Mouse (Mus musculus): ENCODE data around the gene Ctdspl. TPM values are rescaled to one million over a fixed set of nuclear protein-coding genes. Genes with fewer than 3 reads are reported as not detected.

Ctdspl gene
- polyA plus RNA-seq, 1 experiment from 2014 or later, result 17.6 TPM

- no peak overlapping the region for H3K27ac ChIP-seq (ENCODE audit: low read length)
- WGBS, result 64% methylated on average over 7 of the region's 7 CpGs
- no peak; the same call in 1 of the 2 replicates for ATAC-seq (ENCODE audit: insufficient read depth, low FRiP score)
- H3K4me1 ChIP-seq (ENCODE audit: control insufficient read depth, insufficient read depth, low read length), result peaks cover 3% of the 10 kb centered on the region; the same call in 1 of the 2 replicates
- H3K27me3 ChIP-seq (ENCODE audit: control insufficient read depth, insufficient read depth, low read length), result no peaks in the 10 kb centered on the region
- H3K4me2 ChIP-seq (ENCODE audit: low read depth, low read length), result no peak overlapping the region
- H3K9me3 ChIP-seq (replicated peaks; ENCODE audit: control insufficient read depth, low read length), result no peaks in the 10 kb centered on the region
- no peak overlapping the region for H3K4me3 ChIP-seq (replicated peaks; ENCODE audit: low read length)
- no peak overlapping the region for H3K9ac ChIP-seq (ENCODE audit: low read length)
- H3K36me3 ChIP-seq (ENCODE audit: control insufficient read depth, insufficient read depth, low read length), result peaks cover 3% of the 10 kb centered on the region; the same call in 1 of the 2 replicates
Observed at GRCm38 (mm10) chr9:119035836-119036235, 109.6 kb downstream of the Ctdspl start.

DNA sequence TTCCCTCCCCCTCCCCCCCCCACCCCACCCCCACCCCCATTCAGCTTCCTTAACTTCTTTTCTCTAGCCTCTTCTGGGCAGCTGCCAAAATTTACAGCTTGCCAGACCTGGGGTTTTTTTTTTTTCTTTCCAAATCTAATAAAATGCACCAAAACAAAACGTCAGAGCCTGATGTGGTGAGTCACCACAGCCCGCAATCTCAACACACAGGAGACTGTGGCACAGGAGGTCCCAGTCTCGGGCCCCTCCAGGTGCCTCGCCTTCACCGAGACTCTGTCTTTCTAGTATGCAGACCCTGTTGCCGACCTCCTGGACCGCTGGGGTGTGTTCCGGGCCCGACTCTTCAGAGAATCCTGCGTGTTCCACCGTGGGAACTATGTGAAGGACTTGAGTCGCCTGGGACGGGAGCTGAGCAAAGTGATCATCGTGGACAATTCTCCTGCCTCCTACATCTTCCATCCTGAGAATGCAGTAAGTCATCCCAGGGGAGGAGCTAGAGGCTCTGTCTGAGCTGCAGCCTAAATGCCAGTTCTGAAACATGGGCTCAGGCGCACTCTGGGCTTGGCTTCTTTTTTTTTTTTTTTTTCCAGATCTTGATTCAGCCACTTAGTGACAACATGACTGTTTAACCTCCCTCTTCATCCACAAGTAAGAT, 111.0 kb downstream of the Ctdspl start:
- ATAC-seq (ENCODE audit: insufficient read depth, low FRiP score), result no peak
- Histone ChIP-seq H3K4me1 (ENCODE audit: control insufficient read depth, insufficient read depth, low read length) (peaks cover 3% of the 10 kb centered on the region; the same call in 1 of the 2 replicates), H3K27ac (ENCODE audit: low read length) (no peak overlapping the region), H3K36me3 (ENCODE audit: control insufficient read depth, insufficient read depth, low read length) (peaks cover 3% of the 10 kb centered on the region; the same call in 1 of the 2 replicates), H3K27me3 (ENCODE audit: control insufficient read depth, insufficient read depth, low read length) (no peaks in the 10 kb centered on the region), H3K9me3 (replicated peaks; ENCODE audit: control insufficient read depth, low read length) (no peaks in the 10 kb centered on the region), H3K4me2 (ENCODE audit: low read depth, low read length) (no peak overlapping the region), H3K9ac (ENCODE audit: low read length) (no peak overlapping the region), H3K4me3 (replicated peaks; ENCODE audit: low read length) (no peak overlapping the region)
- WGBS, result 66% methylated on average over 15 of the region's 15 CpGs

DNA sequence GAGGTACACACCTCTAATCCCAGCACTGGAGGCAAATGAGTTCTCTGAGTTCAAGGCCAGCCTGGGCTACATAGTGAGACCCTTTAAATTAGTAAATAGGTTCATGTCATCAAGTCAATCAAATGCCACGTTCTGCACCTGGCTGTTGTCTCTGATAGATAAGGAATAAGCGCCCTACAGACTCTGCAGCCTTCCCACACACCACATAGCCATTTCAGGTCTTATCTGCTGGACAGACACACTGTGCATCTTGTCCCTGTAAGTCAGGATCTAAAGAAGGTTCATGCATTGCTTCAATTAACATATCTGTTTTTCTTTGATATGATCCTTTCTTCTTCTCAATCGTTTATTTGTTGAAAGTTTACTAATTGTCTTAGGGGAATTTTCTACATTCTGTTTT, 112.3 kb downstream of the Ctdspl start:
- H3K4me2 ChIP-seq (ENCODE audit: low read depth, low read length), result no peak overlapping the region
- no peak overlapping the region for H3K27ac ChIP-seq (ENCODE audit: low read length)
- 85% methylated on average over 3 of the region's 3 CpGs for WGBS
- peaks cover 3% of the 10 kb centered on the region; the same call in 1 of the 2 replicates for H3K4me1 ChIP-seq (ENCODE audit: control insufficient read depth, insufficient read depth, low read length)
- H3K36me3 ChIP-seq (ENCODE audit: control insufficient read depth, insufficient read depth, low read length), result peaks cover 3% of the 10 kb centered on the region; the same call in 1 of the 2 replicates
- no peaks in the 10 kb centered on the region for H3K27me3 ChIP-seq (ENCODE audit: control insufficient read depth, insufficient read depth, low read length)
- H3K9me3 ChIP-seq (replicated peaks; ENCODE audit: control insufficient read depth, low read length), result no peaks in the 10 kb centered on the region
- ATAC-seq (ENCODE audit: insufficient read depth, low FRiP score), result no peak
- no peak overlapping the region for H3K9ac ChIP-seq (ENCODE audit: low read length)
- no peak overlapping the region for H3K4me3 ChIP-seq (replicated peaks; ENCODE audit: low read length)

GRCm38 (mm10) chr9:119040101-119040775, 114.0 kb downstream of the Ctdspl start:
- H3K4me3 ChIP-seq (replicated peaks; ENCODE audit: low read length), result no peak overlapping the region
- H3K27me3 ChIP-seq (ENCODE audit: control insufficient read depth, insufficient read depth, low read length), result no peaks in the 10 kb centered on the region
- no peak overlapping the region for H3K27ac ChIP-seq (ENCODE audit: low read length)
- H3K4me2 ChIP-seq (ENCODE audit: low read depth, low read length), result no peak overlapping the region
- no peak overlapping the region for H3K9ac ChIP-seq (ENCODE audit: low read length)
- peaks cover 3% of the 10 kb centered on the region; the same call in 1 of the 2 replicates for H3K36me3 ChIP-seq (ENCODE audit: control insufficient read depth, insufficient read depth, low read length)
- ATAC-seq (ENCODE audit: insufficient read depth, low FRiP score), result no peak
- no peaks in the 10 kb centered on the region for H3K9me3 ChIP-seq (replicated peaks; ENCODE audit: control insufficient read depth, low read length)
- H3K4me1 ChIP-seq (ENCODE audit: control insufficient read depth, insufficient read depth, low read length), result peaks cover 3% of the 10 kb centered on the region; the same call in 1 of the 2 replicates
- 89% methylated on average over 15 of the region's 15 CpGs for WGBS

DNA sequence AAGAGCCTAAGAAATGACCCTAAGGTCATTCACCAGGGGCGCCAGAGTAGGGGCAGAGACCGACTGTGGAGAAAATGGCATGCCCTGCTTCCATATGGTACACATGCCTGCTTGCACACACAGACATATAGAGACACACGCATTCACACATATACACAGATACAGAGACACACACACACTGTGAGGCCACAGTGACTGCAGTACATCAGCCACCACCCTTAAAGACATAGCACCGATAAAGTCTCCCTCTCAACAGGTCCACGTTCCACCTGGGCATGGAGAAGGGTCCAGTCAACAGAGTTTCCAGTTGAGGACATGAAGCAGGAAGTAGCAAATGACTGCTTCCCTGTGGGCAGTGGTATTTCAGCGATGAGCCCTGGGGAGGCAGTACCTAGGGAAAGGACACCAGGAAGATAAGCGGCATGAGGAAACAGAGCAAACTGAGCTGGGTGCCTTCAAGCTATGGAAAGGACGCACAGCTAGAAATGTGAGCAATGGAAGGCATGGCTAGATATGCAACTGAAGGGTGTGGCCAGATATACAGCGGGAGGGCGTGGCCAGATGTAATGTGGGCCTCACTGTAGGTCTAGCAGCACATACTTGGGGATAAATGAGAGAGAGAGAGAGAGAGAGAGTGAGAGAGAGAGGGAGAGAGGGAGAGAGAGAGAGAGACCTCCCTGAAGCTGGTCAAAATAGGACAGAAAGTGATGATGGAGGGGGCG, 122.1 kb downstream of the Ctdspl start:
- ATAC-seq (ENCODE audit: insufficient read depth, low FRiP score), result no peak
- WGBS, result 61% methylated on average over 11 of the region's 11 CpGs
- peak overlapping the region; percentile 7; the same call in 1 of the 2 replicates for H3K27ac ChIP-seq (ENCODE audit: low read length)
- H3K4me1 ChIP-seq (ENCODE audit: control insufficient read depth, insufficient read depth, low read length), result peaks cover 16% of the 10 kb centered on the region
- H3K9me3 ChIP-seq (replicated peaks; ENCODE audit: control insufficient read depth, low read length), result no peaks in the 10 kb centered on the region
- no peak overlapping the region for H3K4me3 ChIP-seq (replicated peaks; ENCODE audit: low read length)
- no peaks in the 10 kb centered on the region for H3K27me3 ChIP-seq (ENCODE audit: control insufficient read depth, insufficient read depth, low read length)
- H3K36me3 ChIP-seq (ENCODE audit: control insufficient read depth, insufficient read depth, low read length), result no peaks in the 10 kb centered on the region
- H3K9ac ChIP-seq (ENCODE audit: low read length), result no peak overlapping the region
- no peak overlapping the region for H3K4me2 ChIP-seq (ENCODE audit: low read depth, low read length)

DNA sequence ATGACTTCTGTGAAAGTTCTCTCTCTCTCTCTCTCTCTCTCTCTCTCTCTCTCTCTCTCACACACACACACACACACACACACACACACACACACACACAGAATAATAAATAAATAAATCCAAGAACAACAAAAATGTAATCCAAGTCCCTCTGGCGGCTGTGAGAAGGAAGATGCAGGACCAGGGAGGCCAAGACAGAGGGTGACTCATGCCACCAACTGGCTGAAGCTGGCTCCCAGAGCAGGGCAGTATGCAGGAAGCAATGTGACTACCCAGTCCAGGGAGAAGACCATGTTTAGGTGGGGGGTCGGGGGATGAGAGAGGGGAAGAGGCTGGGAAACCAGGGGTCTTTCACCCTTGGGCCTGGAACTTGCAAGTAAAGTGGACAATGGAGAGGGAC, 124.9 kb downstream of the Ctdspl start:
- WGBS, result 67% methylated on average over 2 of the region's 2 CpGs
- Histone ChIP-seq H3K27ac (ENCODE audit: low read length) (no peak overlapping the region), H3K9me3 (replicated peaks; ENCODE audit: control insufficient read depth, low read length) (no peaks in the 10 kb centered on the region)

DNA sequence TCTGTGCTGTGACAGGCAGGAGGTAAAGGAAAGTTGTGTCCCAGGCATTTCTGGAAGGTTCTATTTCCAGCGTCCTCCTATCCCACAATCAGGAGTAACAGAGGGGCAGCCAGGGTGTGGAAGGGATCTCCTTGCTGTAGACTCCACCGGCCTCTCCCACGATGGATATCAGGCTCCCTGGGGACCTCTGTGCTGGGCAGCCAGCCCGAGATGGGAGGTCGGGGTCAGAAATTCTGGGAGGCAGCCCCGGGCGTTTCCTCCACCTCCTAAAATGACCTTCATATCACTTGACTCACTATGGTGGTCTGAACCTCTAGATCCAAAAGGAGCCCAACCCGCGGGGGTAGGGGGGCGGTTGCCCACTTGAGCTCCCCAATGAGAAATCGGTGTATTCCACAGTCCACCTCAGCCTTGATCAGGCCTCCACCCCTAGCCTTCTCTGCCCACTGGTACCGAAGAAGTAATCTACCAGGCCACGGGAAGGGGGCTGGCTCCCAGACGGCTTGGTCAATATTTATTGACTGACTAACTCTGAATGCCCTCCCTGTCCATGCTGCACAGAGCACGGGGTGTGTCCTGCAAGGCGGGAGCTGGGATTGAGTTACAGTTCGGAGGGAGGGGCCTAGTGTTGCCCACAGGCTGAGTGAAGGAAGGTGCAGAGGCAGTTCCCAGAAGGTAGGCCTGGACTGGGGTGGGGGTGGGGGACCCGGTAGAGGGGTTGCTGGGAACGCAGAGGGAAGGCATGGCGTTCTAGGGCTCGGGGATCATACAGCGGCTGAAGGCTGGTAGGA, 126.1 kb downstream of the Ctdspl start, which contains the start of gene Vill:
TSS of gene Vill (plus strand) at position 625 of the 791 bp plus-strand sequence.
- peak; percentile 93 for ATAC-seq (ENCODE audit: insufficient read depth, low FRiP score)
- WGBS, result 12% methylated on average over 22 of the region's 22 CpGs
- H3K9ac ChIP-seq (ENCODE audit: low read length), result peak within 1 kb of the TSS; percentile 73
- H3K4me2 ChIP-seq (ENCODE audit: low read depth, low read length), result peak within 1 kb of the TSS; percentile 56
- H3K27ac ChIP-seq (ENCODE audit: low read length), result peak within 1 kb of the TSS; percentile 75
- peak within 1 kb of the TSS; percentile 56 for H3K4me3 ChIP-seq (replicated peaks; ENCODE audit: low read length)
- no peaks in the 10 kb centered on the region for H3K27me3 ChIP-seq (ENCODE audit: control insufficient read depth, insufficient read depth, low read length)
- no peaks in the 10 kb centered on the region for H3K36me3 ChIP-seq (ENCODE audit: control insufficient read depth, insufficient read depth, low read length)
- no peaks in the 10 kb centered on the region for H3K9me3 ChIP-seq (replicated peaks; ENCODE audit: control insufficient read depth, low read length)
- H3K4me1 ChIP-seq (ENCODE audit: control insufficient read depth, insufficient read depth, low read length), result peaks cover 27% of the 10 kb centered on the region

More for the DNA sequence above, 124.9 kb downstream of the Ctdspl start:
- Histone ChIP-seq H3K9ac (ENCODE audit: low read length) (no peak overlapping the region), H3K4me3 (replicated peaks; ENCODE audit: low read length) (no peak overlapping the region), H3K27me3 (ENCODE audit: control insufficient read depth, insufficient read depth, low read length) (no peaks in the 10 kb centered on the region), H3K4me2 (ENCODE audit: low read depth, low read length) (no peak overlapping the region), H3K4me1 (ENCODE audit: control insufficient read depth, insufficient read depth, low read length) (peaks cover 27% of the 10 kb centered on the region), H3K36me3 (ENCODE audit: control insufficient read depth, insufficient read depth, low read length) (no peaks in the 10 kb centered on the region)
- ATAC-seq (ENCODE audit: insufficient read depth, low FRiP score), result no peak

DNA sequence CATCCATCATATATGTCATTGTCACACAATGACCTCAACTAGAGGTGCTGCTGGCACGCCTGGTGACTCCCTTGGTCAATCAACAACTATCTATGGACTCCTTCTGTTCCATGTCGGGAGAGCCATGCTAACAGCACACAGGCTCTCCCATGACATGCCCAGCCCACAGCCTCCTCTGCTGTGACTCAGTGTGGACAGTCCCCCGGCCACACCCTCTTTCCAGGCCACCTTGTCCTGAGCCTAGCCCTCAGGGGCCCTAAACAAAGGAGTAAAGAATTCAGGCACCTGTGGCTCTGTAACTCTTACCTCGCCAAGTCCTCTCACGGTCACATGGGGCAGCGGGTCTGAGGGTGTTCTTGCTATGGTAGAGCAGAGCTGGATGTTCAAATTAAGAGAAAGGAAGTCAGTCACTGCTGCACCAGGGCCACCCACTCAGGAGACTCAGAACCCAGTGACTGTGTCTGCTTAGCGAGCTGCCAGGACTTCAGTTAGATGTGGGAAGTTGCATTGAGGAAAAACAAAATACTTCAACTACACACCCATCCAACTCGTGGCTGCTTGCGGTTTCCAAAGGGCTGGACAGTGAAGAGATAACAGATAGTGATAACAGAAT, 127.8 kb downstream of the Ctdspl start:
- Histone ChIP-seq H3K36me3 (ENCODE audit: control insufficient read depth, insufficient read depth, low read length) (no peaks in the 10 kb centered on the region), H3K9ac (ENCODE audit: low read length) (peak overlapping the region; percentile 73; the same call in 1 of the 2 replicates), H3K4me3 (replicated peaks; ENCODE audit: low read length) (peak overlapping the region; percentile 56), H3K4me2 (ENCODE audit: low read depth, low read length) (peak overlapping the region; percentile 56), H3K9me3 (replicated peaks; ENCODE audit: control insufficient read depth, low read length) (no peaks in the 10 kb centered on the region), H3K27me3 (ENCODE audit: control insufficient read depth, insufficient read depth, low read length) (no peaks in the 10 kb centered on the region), H3K4me1 (ENCODE audit: control insufficient read depth, insufficient read depth, low read length) (peaks cover 25% of the 10 kb centered on the region), H3K27ac (ENCODE audit: low read length) (peak overlapping the region; percentile 61)
- ATAC-seq (ENCODE audit: insufficient read depth, low FRiP score), result peak; percentile 46; the same call in 1 of the 2 replicates
- 58% methylated on average over 9 of the region's 9 CpGs for WGBS

Measured in stomach, embryonic 16.5 days (tissue).